Mouse (Mus musculus) embryonic stem cell, embryonic (primary cell): ENCODE measurements at regions not wholly inside any gene's neighbourhood (a gene's known extent, or its start where the extent isn't known, plus 50 kb on each side); places are given as distances from the start of the nearest gene placed in this dataset.

Experiments
- CTCF ChIA-PET, 4 experiments: fragments of 300-600 bp in 2 of 4; fragments of 350-600 bp in 2 of 4; sonication (Branson Sonifier 250); formaldehyde crosslinking; loops; one replicate each; lab custom pipeline; 2022; ENCODE audit warnings: inconsistent platforms in 2 of 4; lab: Charles Lee
- POLR2A ChIA-PET, 4 experiments: fragments of 300-600 bp in 2 of 4; fragments of 350-600 bp in 2 of 4; sonication (Branson Sonifier 250); formaldehyde crosslinking; loops; one replicate each; lab custom pipeline; 2022; ENCODE audit warnings: antibody characterized with exemption in 4 of 4, inconsistent platforms in 1 of 4; lab: Charles Lee

GRCm38 (mm10) chr12:79949101-79949824 lies 163.6 kb downstream of the Zfp36l1 start:
- CTCF ChIA-PET = interaction anchor here in 1 of 4 experiments (0.6 kb wide), 1 partner anchor 166 kb away, joined by 3 read pairs; no protein-coding TSS in a partner anchor
- POLR2A ChIA-PET = interaction anchor here in 1 of 4 experiments (0.6 to 1.2 kb wide), 2 partner anchors 18 to 163 kb away, joined by 3 to 6 read pairs; partner anchors contain the start of gene Zfp36l1

- ChIA-PET POLR2A (interaction anchor here in 2 of 4 experiments (0.9 to 1.1 kb wide), 2 partner anchors 19 to 23 kb away, joined by 3 read pairs; no protein-coding TSS in a partner anchor), CTCF (interaction anchor here in 1 of 4 experiments (0.8 kb wide), 1 partner anchor 57 kb away, joined by 3 read pairs; no protein-coding TSS in a partner anchor)
Measured at GRCm38 (mm10) chr12:79947574-79947973, 165.2 kb downstream of the Zfp36l1 start.

GRCm38 (mm10) chr12:79946777-79947176 lies 166.0 kb downstream of the Zfp36l1 start:
- POLR2A ChIA-PET = interaction anchor here in 1 of 4 experiments (0.8 kb wide), 1 partner anchor 166 kb away, joined by 3 read pairs; the partner anchor contains the start of gene Zfp36l1
- CTCF ChIA-PET = no interaction called here

GRCm38 (mm10) chr12:79945899-79946298 lies 166.9 kb downstream of the Zfp36l1 start:
- CTCF ChIA-PET = interaction anchor here in 2 of 4 experiments (0.8 to 1.0 kb wide), 3 partner anchors 163 to 200 kb away, joined by 3 to 6 read pairs (median 3); no protein-coding TSS in a partner anchor
- POLR2A ChIA-PET = interaction anchor here in 3 of 4 experiments (0.8 to 2.6 kb wide), 8 partner anchors 13 to 1215 kb away, joined by 3 to 8 read pairs (median 3); partner anchors contain the start of gene Zfp36l1 (in 2 of the 3)

GRCm38 (mm10) chr12:79944714-79945493 lies 167.9 kb downstream of the Zfp36l1 start:
- CTCF ChIA-PET = interaction anchor here in 2 of 4 experiments (0.6 to 1.0 kb wide), 3 partner anchors 164 to 338 kb away, joined by 3 to 6 read pairs (median 5); no protein-coding TSS in a partner anchor
- POLR2A ChIA-PET = interaction anchor here in 3 of 4 experiments (0.5 to 2.6 kb wide), 10 partner anchors 14 to 1216 kb away, joined by 3 to 8 read pairs (median 3); partner anchors contain the start of gene Zfp36l1 (in 2 of the 3)

- ChIA-PET POLR2A (interaction anchor here in 2 of 4 experiments (1.2 to 2.6 kb wide), 3 partner anchors 167 to 169 kb away, joined by 4 to 8 read pairs (median 6); partner anchors contain the start of gene Zfp36l1 (in 2 of the 2)), CTCF (no interaction called here)
Measured at GRCm38 (mm10) chr12:79944090-79944489, 168.7 kb downstream of the Zfp36l1 start.

GRCm38 (mm10) chr12:79942563-79943131 lies 170.2 kb downstream of the Zfp36l1 start:
- ChIA-PET POLR2A (interaction anchor here in 2 of 4 experiments (0.5 to 1.8 kb wide), 6 partner anchors 9 to 330 kb away, joined by 3 to 7 read pairs (median 4); no protein-coding TSS in a partner anchor), CTCF (interaction anchor here in 1 of 4 experiments (1.3 kb wide), 1 partner anchor 135 kb away, joined by 3 read pairs; no protein-coding TSS in a partner anchor)

GRCm38 (mm10) chr12:79941828-79942227 lies 171.0 kb downstream of the Zfp36l1 start:
- POLR2A ChIA-PET = interaction anchor here in 3 of 4 experiments (0.6 to 1.8 kb wide), 12 partner anchors 8 to 766 kb away, joined by 3 to 7 read pairs (median 3); no protein-coding TSS in a partner anchor

GRCm38 (mm10) chr12:79939436-79939835 lies 173.4 kb downstream of the Zfp36l1 start:
- CTCF ChIA-PET = no interaction called here
- POLR2A ChIA-PET = interaction anchor here in 1 of 4 experiments (1.2 kb wide), 1 partner anchor 182 kb away, joined by 3 read pairs; no protein-coding TSS in a partner anchor

More at GRCm38 (mm10) chr12:79941828-79942227, 171.0 kb downstream of the Zfp36l1 start:
- CTCF ChIA-PET = interaction anchor here (0.6 to 1.3 kb wide), 5 partner anchors 12 to 333 kb away, joined by 3 to 7 read pairs (median 5); no protein-coding TSS in a partner anchor

- ChIA-PET CTCF (interaction anchor here in 1 of 4 experiments (0.6 kb wide), 1 partner anchor 130 kb away, joined by 4 read pairs; no protein-coding TSS in a partner anchor), POLR2A (interaction anchor here in 1 of 4 experiments (0.6 kb wide), 1 partner anchor 199 kb away, joined by 3 read pairs; no protein-coding TSS in a partner anchor)
Measured at GRCm38 (mm10) chr12:79937876-79938275, 174.9 kb downstream of the Zfp36l1 start.

- CTCF ChIA-PET = no interaction called here
- POLR2A ChIA-PET = interaction anchor here in 1 of 4 experiments (1.0 kb wide), 1 partner anchor 11 kb away, joined by 3 read pairs; no protein-coding TSS in a partner anchor
Measured at GRCm38 (mm10) chr12:79936698-79937097, 176.1 kb downstream of the Zfp36l1 start.

GRCm38 (mm10) chr12:79934091-79934490 lies 178.7 kb downstream of the Zfp36l1 start:
- POLR2A ChIA-PET = interaction anchor here in 2 of 4 experiments (0.6 to 1.2 kb wide), 3 partner anchors 8 to 171 kb away, joined by 3 to 7 read pairs (median 3); no protein-coding TSS in a partner anchor
- CTCF ChIA-PET = no interaction called here

- POLR2A ChIA-PET = interaction anchor here in 1 of 4 experiments (1.2 kb wide), 2 partner anchors 9 to 180 kb away, joined by 5 to 7 read pairs; partner anchors contain the start of gene Zfp36l1
Measured at GRCm38 (mm10) chr12:79932905-79933304, 179.9 kb downstream of the Zfp36l1 start.

GRCm38 (mm10) chr12:79931455-79931854 lies 181.4 kb downstream of the Zfp36l1 start:
- ChIA-PET POLR2A (interaction anchor here in 2 of 4 experiments (0.9 to 1.4 kb wide), 3 partner anchors 10 to 182 kb away, joined by 3 to 5 read pairs (median 4); partner anchors contain the start of gene Zfp36l1 (in 1 of the 2)), CTCF (interaction anchor here in 2 of 4 experiments (0.6 kb wide), 2 partner anchors 94 to 823 kb away, joined by 3 to 6 read pairs; no protein-coding TSS in a partner anchor)

More at GRCm38 (mm10) chr12:79932905-79933304, 179.9 kb downstream of the Zfp36l1 start:
- CTCF ChIA-PET = interaction anchor here in 1 of 4 experiments (0.7 kb wide), 1 partner anchor 124 kb away, joined by 4 read pairs; no protein-coding TSS in a partner anchor

GRCm38 (mm10) chr12:79929846-79930245 lies 183.0 kb downstream of the Zfp36l1 start:
- POLR2A ChIA-PET = interaction anchor here in 1 of 4 experiments (1.4 kb wide), 1 partner anchor 34 kb away, joined by 5 read pairs; no protein-coding TSS in a partner anchor

GRCm38 (mm10) chr12:79928739-79929380 lies 184.0 kb downstream of the Zfp36l1 start:
- ChIA-PET CTCF (interaction anchor here in 1 of 4 experiments (1.1 kb wide), 1 partner anchor 141 kb away, joined by 3 read pairs; no protein-coding TSS in a partner anchor), POLR2A (interaction anchor here in 1 of 4 experiments (1.4 kb wide), 1 partner anchor 13 kb away, joined by 3 read pairs; no protein-coding TSS in a partner anchor)

More at GRCm38 (mm10) chr12:79929846-79930245, 183.0 kb downstream of the Zfp36l1 start:
- CTCF ChIA-PET = interaction anchor here in 1 of 4 experiments (1.1 kb wide), 1 partner anchor 140 kb away, joined by 3 read pairs; no protein-coding TSS in a partner anchor
